Mouse (Mus musculus) heart, adult 2 months (tissue): ENCODE measurements at regions not wholly inside any gene's neighbourhood (a gene's known extent, or its start where the extent isn't known, plus 50 kb on each side); places are given as distances from the start of the nearest gene placed in this dataset.

Source experiments
- CTCF ChIP-seq: fragments of 200-600 bp; IDR thresholded peaks from 2 replicates; pipeline ENCODE4 v1.8.1; 2022; ENCODE audit warnings: antibody characterized with exemption, mild to moderate bottlenecking, moderate library complexity
- POLR2A ChIP-seq: fragments of 200-500 bp; IDR thresholded peaks from 2 replicates; pipeline ENCODE4 v1.6.1; 2011; ENCODE audit warnings: mild to moderate bottlenecking, low read depth, low read length, control low read depth; ENCODE audit not compliant: insufficient read depth

DNA sequence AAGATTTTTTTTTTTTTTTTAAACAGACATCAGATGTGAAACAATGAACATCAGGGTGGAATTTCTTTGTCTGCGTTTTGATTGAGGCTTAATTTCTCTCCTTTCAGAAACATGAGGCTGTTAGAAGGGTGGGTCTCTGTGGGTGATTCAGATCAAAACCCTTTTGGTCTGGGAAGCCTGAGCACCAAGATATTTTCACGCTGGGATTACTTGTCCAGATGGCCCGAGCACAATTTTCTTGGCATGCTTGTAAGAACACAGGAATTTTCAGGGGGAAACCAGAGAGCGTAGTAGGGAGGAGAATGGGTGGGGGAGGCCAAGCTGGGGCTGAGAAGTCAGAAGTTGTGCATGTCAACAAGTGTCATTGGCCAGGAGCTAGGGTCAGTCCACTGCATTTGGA, 76.6 kb upstream of the Lrig1 start:
- TF ChIP-seq CTCF, result no peak
- no peak for TF ChIP-seq POLR2A
